Mouse (Mus musculus) common myeloid progenitor, adult 5-6 weeks (primary cell): ENCODE results near the gene Arhgef25. TPM values are rescaled to one million over a fixed set of nuclear protein-coding genes. Genes with fewer than 3 reads are reported as not detected.

Experiments used
- ATAC-seq: replicated peaks from 2 replicates; pipeline ENCODE4 v1.8.0; 2016; ENCODE audit warnings: low read depth, mild to moderate bottlenecking, moderate TSS enrichment, inconsistent platforms; ENCODE audit not compliant: poor library complexity, severe bottlenecking
- total RNA-seq: library from RNA; stranded (forward); fragments of 200-1000, 187-1606 nt; gene quantifications from 2 replicates; pipeline ENCODE4 v1.2.3, GENCODE M21; 2017

Gene Arhgef25
- total RNA-seq = 9.7 and 16.4 TPM in 2 replicates

DNA sequence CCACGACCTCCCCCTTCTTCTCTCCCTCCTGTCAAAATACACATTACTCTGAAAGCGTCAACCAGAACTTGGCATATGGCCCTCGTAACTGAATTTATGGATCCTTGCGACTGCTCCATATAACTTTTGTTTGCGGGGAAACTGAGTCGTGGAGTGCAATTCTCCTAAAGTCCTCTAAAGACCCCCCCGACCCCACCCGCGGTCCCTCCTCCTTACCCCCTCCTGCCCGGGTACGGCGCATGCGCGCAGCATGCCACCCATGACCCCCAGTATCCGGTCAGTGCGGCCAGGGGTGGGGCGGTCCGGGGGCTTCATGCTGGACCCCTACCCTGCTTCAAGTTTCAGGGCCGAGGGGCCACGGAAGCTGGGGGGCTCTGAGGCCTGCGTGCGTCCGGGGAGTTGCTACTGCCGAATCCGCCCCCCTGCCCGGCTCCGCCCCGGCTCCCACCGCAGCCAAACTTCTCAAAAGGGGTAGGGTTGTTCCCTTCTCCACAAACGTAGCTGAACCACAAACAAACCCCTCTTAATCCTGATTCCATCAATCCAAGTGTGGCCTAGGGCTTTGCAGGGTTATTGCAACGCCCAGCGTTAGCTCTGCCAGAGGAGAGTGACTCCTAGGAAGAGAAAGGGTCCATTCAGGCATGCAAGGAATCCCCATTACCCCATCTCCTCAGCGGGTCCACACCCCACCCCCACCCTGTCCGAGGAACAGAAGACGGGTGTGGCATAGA lies at the start of gene Arhgef25:
Arhgef25 (minus strand) TSS at position 433 of the 731 bp plus-strand sequence.
- ATAC-seq = no peak

GRCm38 (mm10) chr10:127238241-127238824 lies 48.5 kb upstream of the Arhgef25 start:
- ATAC-seq = no peak

GRCm38 (mm10) chr10:127236541-127236940 lies 46.7 kb upstream of the Arhgef25 start:
- no peak for ATAC-seq

DNA sequence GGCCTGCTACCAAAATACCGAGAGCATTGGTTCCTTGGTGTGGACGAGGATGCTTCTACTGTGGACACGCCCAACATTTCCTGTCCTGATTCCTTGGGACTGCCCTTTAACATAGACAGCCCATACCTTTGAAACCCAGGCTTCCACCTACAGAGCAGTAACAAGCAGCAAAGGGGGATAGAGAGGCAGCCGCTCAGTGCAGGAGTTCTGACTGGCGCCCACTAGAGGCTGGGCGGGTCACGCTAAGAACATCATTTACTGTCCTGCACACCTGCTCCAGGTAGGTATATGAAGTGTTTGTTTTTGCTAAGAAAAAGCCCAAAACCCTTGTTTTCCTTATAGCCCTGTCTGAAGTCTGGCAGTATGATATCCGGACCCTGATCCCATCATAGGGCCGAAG lies 43.3 kb upstream of the Arhgef25 start:
- no peak for ATAC-seq

DNA sequence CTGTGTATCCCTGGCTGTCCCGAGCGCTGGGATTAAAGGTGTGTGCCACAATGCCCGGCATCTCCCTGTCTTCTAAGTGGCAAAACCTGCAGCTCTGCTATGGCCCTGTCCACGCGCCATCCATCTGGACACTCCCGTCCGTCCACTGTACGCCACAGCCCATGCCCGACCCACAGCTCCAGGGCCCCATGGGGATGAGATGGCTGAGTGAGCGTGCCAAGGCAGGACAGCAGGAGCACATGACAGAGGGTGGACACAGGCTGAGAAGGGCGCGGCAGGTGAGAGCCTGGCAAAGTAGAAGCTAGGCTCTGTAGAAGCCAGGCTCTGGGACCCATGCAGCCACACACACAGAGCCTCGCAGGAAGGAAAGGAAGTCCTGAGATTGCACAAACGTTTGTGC lies 41.9 kb upstream of the Arhgef25 start:
- ATAC-seq = no peak

DNA sequence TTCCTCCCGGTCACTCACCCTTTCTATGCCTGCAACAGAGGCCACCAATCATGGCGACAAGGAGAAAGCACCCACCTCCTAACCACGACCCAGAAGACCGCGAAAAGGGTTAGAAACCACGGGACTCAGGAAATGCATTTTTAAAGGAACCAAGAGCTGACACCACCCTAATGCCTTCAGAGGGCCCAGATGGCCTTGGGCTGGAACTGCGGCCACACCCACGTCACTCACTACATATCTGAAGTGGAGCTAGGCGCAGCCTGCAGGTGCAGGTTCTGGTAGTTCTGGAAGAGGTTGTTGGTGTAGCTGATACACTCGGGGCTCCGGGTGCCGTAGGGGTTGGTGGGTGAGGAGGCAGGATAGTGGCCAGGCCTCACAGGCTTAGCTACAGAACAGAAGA lies 40.8 kb upstream of the Arhgef25 start:
- peak; percentile 63 for ATAC-seq

GRCm38 (mm10) chr10:127228897-127229296 lies 39.0 kb upstream of the Arhgef25 start:
- ATAC-seq = peak; percentile 36; the same call in 1 of the 2 replicates

DNA sequence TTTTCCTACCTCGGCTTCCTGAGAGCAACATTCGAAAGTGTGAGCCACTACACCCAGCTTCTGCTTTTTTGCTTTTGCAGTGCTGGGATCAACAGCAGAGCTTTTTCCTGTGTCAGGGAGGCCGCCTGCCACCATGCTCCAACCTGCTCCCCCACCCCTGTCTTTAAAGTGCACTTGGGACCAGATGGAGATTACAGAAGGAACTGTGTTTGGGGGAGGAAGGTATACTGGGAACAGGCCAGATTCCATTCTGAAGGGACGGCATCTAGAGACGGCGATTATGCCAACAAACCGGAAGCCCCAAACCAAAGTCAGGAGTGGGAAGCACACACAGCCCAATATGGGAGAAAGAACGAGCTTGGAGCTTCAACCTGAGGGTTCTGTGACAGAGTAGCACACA lies 37.3 kb upstream of the Arhgef25 start:
- ATAC-seq = peak; percentile 31

GRCm38 (mm10) chr10:127226318-127226895 lies 36.5 kb upstream of the Arhgef25 start:
- ATAC-seq = no peak

DNA sequence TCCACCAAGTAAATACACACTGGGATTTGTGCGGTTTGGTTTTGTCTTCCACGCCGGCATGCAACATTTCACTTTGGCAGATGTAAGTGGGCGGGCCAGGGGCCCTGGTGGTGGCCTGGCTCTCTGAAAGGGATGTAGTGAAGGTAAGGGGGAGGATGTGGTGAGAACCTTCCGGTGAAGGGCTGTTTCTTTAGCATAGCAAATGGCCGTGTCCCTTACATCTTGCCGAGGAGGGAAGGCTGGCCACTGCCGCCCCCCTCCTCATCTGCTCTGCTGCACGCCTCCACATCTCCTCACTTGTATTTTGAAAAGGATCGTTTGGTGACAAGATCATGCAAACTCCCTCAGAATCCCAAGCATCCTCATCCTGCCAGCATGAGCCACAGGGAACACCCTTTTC lies 35.8 kb upstream of the Arhgef25 start:
- peak; percentile 61 for ATAC-seq

GRCm38 (mm10) chr10:127225213-127225612 lies 35.3 kb upstream of the Arhgef25 start:
- ATAC-seq = no peak

DNA sequence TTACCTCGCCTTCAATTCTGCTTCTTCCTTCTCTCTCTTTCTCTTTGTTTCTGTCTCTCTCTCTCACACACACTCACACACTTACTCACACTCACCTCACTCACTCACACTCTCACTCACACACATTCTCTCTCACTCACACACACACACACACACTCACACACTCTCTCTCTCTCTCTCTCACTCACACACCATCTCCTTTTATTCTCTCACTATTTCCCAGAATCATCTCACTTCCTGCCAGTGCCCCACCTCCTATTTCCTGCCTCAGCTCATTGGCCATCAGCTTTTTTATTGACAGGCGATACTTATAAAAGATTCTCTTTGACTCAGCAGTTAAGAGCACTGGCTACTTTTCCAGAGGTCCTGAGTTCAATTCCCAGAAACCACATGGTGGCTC lies 28.5 kb upstream of the Arhgef25 start:
- no peak for ATAC-seq

GRCm38 (mm10) chr10:127217177-127217576 lies 27.3 kb upstream of the Arhgef25 start:
- ATAC-seq = no peak

GRCm38 (mm10) chr10:127216456-127216855 lies 26.6 kb upstream of the Arhgef25 start:
- no peak for ATAC-seq

DNA sequence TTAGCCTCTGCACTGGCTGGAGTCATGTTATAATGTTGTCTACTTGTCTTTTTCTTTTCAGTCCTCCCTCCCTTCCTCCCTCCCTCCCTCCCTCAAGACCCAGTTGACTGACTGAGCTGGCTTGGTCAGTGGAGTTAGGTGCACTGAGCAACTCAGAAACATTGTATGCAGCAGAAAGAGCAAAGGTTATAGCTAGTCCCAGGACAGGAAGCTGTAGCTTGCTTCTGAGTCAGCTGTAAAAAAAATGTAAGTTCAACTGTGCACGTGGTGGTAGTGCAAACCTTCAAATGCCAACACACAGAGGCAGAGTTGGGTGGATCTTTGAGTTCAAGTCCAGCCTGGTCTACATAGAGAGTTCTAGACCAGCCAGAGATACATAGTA lies 24.5 kb upstream of the Arhgef25 start:
- no peak for ATAC-seq

GRCm38 (mm10) chr10:127213704-127214421 lies 24.0 kb upstream of the Arhgef25 start:
- ATAC-seq = no peak

- ATAC-seq = no peak
Measured at GRCm38 (mm10) chr10:127213272-127213671, 23.4 kb upstream of the Arhgef25 start.

- peak; percentile 87 for ATAC-seq
Measured at GRCm38 (mm10) chr10:127211414-127211854, 21.6 kb upstream of the Arhgef25 start, which contains the start of gene Pip4k2c. TSS of gene Pip4k2c (minus strand) at chr10:127211585.

GRCm38 (mm10) chr10:127210961-127211405 lies 21.1 kb upstream of the Arhgef25 start:
- ATAC-seq = peak; percentile 50

DNA sequence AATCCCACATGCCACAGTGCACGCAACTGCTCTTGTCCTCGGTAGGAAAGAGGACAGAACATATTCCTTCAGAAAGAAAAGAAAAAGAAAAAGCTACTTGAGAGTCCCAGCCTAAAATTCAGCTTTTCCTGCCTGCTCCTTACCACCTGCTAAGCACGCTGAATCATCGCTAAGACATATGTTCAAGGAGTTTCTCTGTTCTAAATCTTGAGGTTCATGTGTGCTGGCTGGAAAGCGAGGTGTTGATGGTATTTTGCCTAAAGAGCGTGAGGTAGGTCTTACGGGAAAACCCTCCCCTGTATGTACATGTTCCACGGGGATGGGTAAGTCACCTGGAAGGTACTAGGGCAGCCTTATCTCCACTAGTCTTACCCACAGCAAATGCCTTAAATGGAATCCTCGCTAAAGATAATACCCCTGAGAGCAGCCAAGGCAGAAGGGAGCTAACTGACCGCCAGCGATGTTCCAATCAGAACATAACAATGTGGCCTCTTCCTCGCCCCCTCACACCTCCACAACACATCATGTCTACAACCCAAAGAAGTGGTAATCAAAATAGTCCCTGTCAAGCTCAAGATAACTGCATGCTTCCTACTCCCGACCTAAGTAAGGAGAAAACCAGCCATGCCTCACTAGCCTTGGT lies 20.2 kb upstream of the Arhgef25 start:
- ATAC-seq = no peak
